Mouse (Mus musculus) hindbrain, embryonic 15.5 days (tissue): ENCODE measurements around the gene Calm4. TPM values are rescaled to one million over a fixed set of nuclear protein-coding genes. Genes with fewer than 3 reads are reported as not detected.

Experiments
- ATAC-seq: fragments of 200-750 bp; cut with Nextera tagmentation; 2 replicates; pipeline ENCODE4 v1.8.0; 2017; ENCODE audit warnings: low read depth, moderate number of reproducible peaks, moderate TSS enrichment; ENCODE audit not compliant: low FRiP score
- H3K27ac ChIP-seq: fragments of 300-500 bp; sonication (generic); replicated peaks from 2 replicates; pipeline ENCODE4 v1.5.1; 2015; ENCODE audit warnings: mild to moderate bottlenecking, inconsistent platforms
- H3K27me3 ChIP-seq: fragments of 300-500 bp; sonication (generic); 2 replicates; pipeline ENCODE4 v1.6.1; 2015; ENCODE audit warnings: control low read depth, inconsistent platforms
- H3K36me3 ChIP-seq: fragments of 300-500 bp; sonication (generic); 2 replicates; pipeline ENCODE4 v1.6.1; 2015; ENCODE audit warnings: control low read depth, inconsistent platforms
- H3K4me1 ChIP-seq: fragments of 300-500 bp; sonication (generic); replicated peaks from 2 replicates; pipeline ENCODE4 v1.6.1; 2015; ENCODE audit warnings: control low read depth, inconsistent platforms
- H3K4me2 ChIP-seq: fragments of 300-500 bp; sonication (generic); 2 replicates; pipeline ENCODE4 v1.6.1; 2015; ENCODE audit warnings: moderate library complexity, mild to moderate bottlenecking, inconsistent platforms
- H3K4me3 ChIP-seq: fragments of 300-500 bp; sonication (generic); 2 replicates; pipeline ENCODE4 v1.5.1; 2015; ENCODE audit warnings: mild to moderate bottlenecking, inconsistent platforms
- H3K9ac ChIP-seq: fragments of 300-500 bp; sonication (generic); 2 replicates; pipeline ENCODE4 v1.6.1; 2015; ENCODE audit warnings: inconsistent platforms
- H3K9me3 ChIP-seq: fragments of 300-500 bp; sonication (generic); 2 replicates; pipeline ENCODE4 v1.6.1; 2016; ENCODE audit warnings: control low read depth, inconsistent platforms
- WGBS: fragments of 180-500 bp; shearing (Covaris S2); methylation state at CpG from one replicate; pipeline ENCODE4 v1.1.7; 2015; 5-methylcytosine and 5-hydroxymethylcytosine counted together
- polyA plus RNA-seq: library from polyadenylated mRNA; unstranded; fragments of >200 nt; fragmentation: Nextera tagmentation; extraction: Ambion mirVana; gene quantifications from 2 replicates; pipeline ENCODE4 v1.2.1, GENCODE M21; 2015

The Calm4 gene
- polyA plus RNA-seq, 1 experiment from 2014 or later = 0.27 TPM

GRCm38 (mm10) chr13:3862922-3863580 is 25.5 kb downstream of the Calm4 start:
- Histone ChIP-seq H3K4me3 (no peak overlapping the region), H3K4me1 (no peaks in the 10 kb centered on the region), H3K36me3 (no peaks in the 10 kb centered on the region), H3K9me3 (no peaks in the 10 kb centered on the region), H3K9ac (no peak overlapping the region), H3K4me2 (no peak overlapping the region), H3K27me3 (no peaks in the 10 kb centered on the region), H3K27ac (no peak overlapping the region)
- 90% methylated on average over 10 of the region's 10 CpGs for WGBS
- no peak for ATAC-seq

- 87% methylated on average over 14 of the region's 14 CpGs for WGBS
- no peak overlapping the region for H3K4me3 ChIP-seq
- no peaks in the 10 kb centered on the region for H3K27me3 ChIP-seq
These were observed 28.2 kb downstream of the Calm4 start for GRCm38 (mm10) chr13:3865648-3866354.

GRCm38 (mm10) chr13:3866355-3867052 is 28.9 kb downstream of the Calm4 start:
- Histone ChIP-seq H3K4me3 (no peak overlapping the region), H3K9ac (no peak overlapping the region), H3K9me3 (no peaks in the 10 kb centered on the region), H3K4me2 (no peak overlapping the region), H3K27ac (no peak overlapping the region), H3K27me3 (no peaks in the 10 kb centered on the region), H3K4me1 (no peaks in the 10 kb centered on the region), H3K36me3 (no peaks in the 10 kb centered on the region)
- 83% methylated on average over 8 of the region's 8 CpGs for WGBS
- no peak for ATAC-seq

More at GRCm38 (mm10) chr13:3865648-3866354, 28.2 kb downstream of the Calm4 start:
- Histone ChIP-seq H3K9me3 (no peaks in the 10 kb centered on the region), H3K4me1 (no peaks in the 10 kb centered on the region), H3K9ac (no peak overlapping the region), H3K27ac (no peak overlapping the region), H3K36me3 (no peaks in the 10 kb centered on the region), H3K4me2 (no peak overlapping the region)
- ATAC-seq = no peak

GRCm38 (mm10) chr13:3867158-3867557 is 29.6 kb downstream of the Calm4 start:
- no peak overlapping the region for H3K4me3 ChIP-seq
- no peaks in the 10 kb centered on the region for H3K27me3 ChIP-seq
- WGBS = 91% methylated on average over 6 of the region's 6 CpGs
- H3K27ac ChIP-seq = no peak overlapping the region
- no peak overlapping the region for H3K4me2 ChIP-seq
- H3K9me3 ChIP-seq = no peaks in the 10 kb centered on the region
- no peaks in the 10 kb centered on the region for H3K36me3 ChIP-seq
- no peaks in the 10 kb centered on the region for H3K4me1 ChIP-seq
- no peak overlapping the region for H3K9ac ChIP-seq
- ATAC-seq = no peak

- no peak overlapping the region for H3K4me2 ChIP-seq
- no peak overlapping the region for H3K27ac ChIP-seq
- H3K4me3 ChIP-seq = no peak overlapping the region
- H3K27me3 ChIP-seq = no peaks in the 10 kb centered on the region
- no peaks in the 10 kb centered on the region for H3K4me1 ChIP-seq
- no peak overlapping the region for H3K9ac ChIP-seq
- H3K9me3 ChIP-seq = no peaks in the 10 kb centered on the region
- ATAC-seq = no peak
- no peaks in the 10 kb centered on the region for H3K36me3 ChIP-seq
These were observed 32.3 kb downstream of the Calm4 start for GRCm38 (mm10) chr13:3869901-3870300.

GRCm38 (mm10) chr13:3872832-3873231 is 35.3 kb downstream of the Calm4 start:
- WGBS = 93% methylated on average over 4 of the region's 4 CpGs
- no peak for ATAC-seq

GRCm38 (mm10) chr13:3876448-3876847 is 38.9 kb downstream of the Calm4 start:
- H3K4me3 ChIP-seq = no peak overlapping the region
- H3K27ac ChIP-seq = no peak overlapping the region
- no peaks in the 10 kb centered on the region for H3K9me3 ChIP-seq
- no peaks in the 10 kb centered on the region for H3K36me3 ChIP-seq
- no peak overlapping the region for H3K4me2 ChIP-seq
- no peak overlapping the region for H3K9ac ChIP-seq
- ATAC-seq = no peak
- 76% methylated on average over 6 of the region's 6 CpGs for whole genome bisulfite sequencing
- no peaks in the 10 kb centered on the region for H3K4me1 ChIP-seq
- no peaks in the 10 kb centered on the region for H3K27me3 ChIP-seq

More at GRCm38 (mm10) chr13:3872832-3873231, 35.3 kb downstream of the Calm4 start:
- no peak overlapping the region for H3K27ac ChIP-seq
- no peak overlapping the region for H3K4me2 ChIP-seq
- no peak overlapping the region for H3K4me3 ChIP-seq
- no peaks in the 10 kb centered on the region for H3K27me3 ChIP-seq
- H3K4me1 ChIP-seq = no peaks in the 10 kb centered on the region
- no peak overlapping the region for H3K9ac ChIP-seq
- no peaks in the 10 kb centered on the region for H3K36me3 ChIP-seq
- H3K9me3 ChIP-seq = no peaks in the 10 kb centered on the region

- no peak overlapping the region for H3K4me2 ChIP-seq
- H3K4me3 ChIP-seq = no peak overlapping the region
- no peaks in the 10 kb centered on the region for H3K36me3 ChIP-seq
- H3K9ac ChIP-seq = no peak overlapping the region
- H3K27me3 ChIP-seq = no peaks in the 10 kb centered on the region
- no peaks in the 10 kb centered on the region for H3K9me3 ChIP-seq
- no peak for ATAC-seq
- H3K27ac ChIP-seq = no peak overlapping the region
- whole genome bisulfite sequencing = 75% methylated on average over 6 of the region's 6 CpGs
- H3K4me1 ChIP-seq = no peaks in the 10 kb centered on the region
These were observed 39.6 kb downstream of the Calm4 start for GRCm38 (mm10) chr13:3877185-3877584.

GRCm38 (mm10) chr13:3877679-3878220 is 40.2 kb downstream of the Calm4 start:
- Histone ChIP-seq H3K36me3 (no peaks in the 10 kb centered on the region), H3K4me1 (no peaks in the 10 kb centered on the region), H3K9me3 (no peaks in the 10 kb centered on the region), H3K4me2 (no peak overlapping the region), H3K27ac (no peak overlapping the region), H3K4me3 (no peak overlapping the region), H3K9ac (no peak overlapping the region), H3K27me3 (no peaks in the 10 kb centered on the region)
- 67% methylated on average over 4 of the region's 4 CpGs for WGBS
- ATAC-seq = no peak

- H3K36me3 ChIP-seq = peaks cover 10% of the 10 kb centered on the region; the same call in 1 of the 2 replicates
- ATAC-seq = no peak
- H3K9me3 ChIP-seq = no peaks in the 10 kb centered on the region
- no peak overlapping the region for H3K4me3 ChIP-seq
- H3K27ac ChIP-seq = no peak overlapping the region
- H3K4me1 ChIP-seq = no peaks in the 10 kb centered on the region
- no peak overlapping the region for H3K9ac ChIP-seq
- peaks cover 2% of the 10 kb centered on the region; the same call in 1 of the 2 replicates for H3K27me3 ChIP-seq
- H3K4me2 ChIP-seq = no peak overlapping the region
- WGBS = 97% methylated on average over 7 of the region's 7 CpGs
These were observed 49.1 kb downstream of the Calm4 start for GRCm38 (mm10) chr13:3886663-3887062.
